Mouse (Mus musculus) heart, embryonic 11.5 days (tissue): ENCODE data around the gene Mfsd14a. TPM values are rescaled to one million over a fixed set of nuclear protein-coding genes. Genes with fewer than 3 reads are reported as not detected.

ENCODE experiments used
- ATAC-seq: fragments of 200-750 bp; cut with Nextera tagmentation; replicated peaks from 2 replicates; pipeline ENCODE4 v1.8.0; 2017; ENCODE audit warnings: moderate library complexity; ENCODE audit not compliant: insufficient number of reproducible peaks, low FRiP score, low TSS enrichment
- H3K27ac ChIP-seq: fragments of 300-500 bp; sonication (generic); 2 replicates; pipeline ENCODE4 v1.5.1; 2014; ENCODE audit warnings: mild to moderate bottlenecking, low read depth, low read length
- H3K27me3 ChIP-seq: fragments of 300-500 bp; sonication (generic); 2 replicates; pipeline ENCODE4 v1.6.1; 2014; ENCODE audit warnings: mild to moderate bottlenecking, low read length, mixed read lengths; ENCODE audit not compliant: control insufficient read depth, insufficient read depth
- H3K36me3 ChIP-seq: fragments of 300-500 bp; sonication (generic); 2 replicates; pipeline ENCODE4 v1.6.1; 2014; ENCODE audit warnings: mild to moderate bottlenecking, low read length, moderate library complexity, mixed read lengths; ENCODE audit not compliant: control insufficient read depth, insufficient read depth
- H3K4me1 ChIP-seq: fragments of 300-500 bp; sonication (generic); 2 replicates; pipeline ENCODE4 v1.6.1; 2014; ENCODE audit warnings: low read length; ENCODE audit not compliant: control insufficient read depth, insufficient read depth
- H3K4me2 ChIP-seq: fragments of 300-500 bp; sonication (generic); 2 replicates; pipeline ENCODE4 v1.6.1; 2014; ENCODE audit warnings: mild to moderate bottlenecking, moderate library complexity
- H3K4me3 ChIP-seq: fragments of 300-500 bp; sonication (generic); 2 replicates; pipeline ENCODE4 v1.5.1; 2014; ENCODE audit warnings: low read depth, low read length
- H3K9ac ChIP-seq: fragments of 300-500 bp; sonication (generic); 2 replicates; pipeline ENCODE4 v1.6.1; 2014; ENCODE audit warnings: mild to moderate bottlenecking, low read depth, low read length, moderate library complexity
- H3K9me3 ChIP-seq: fragments of 300-500 bp; sonication (generic); replicated peaks from 2 replicates; pipeline ENCODE4 v1.6.1; 2016; ENCODE audit warnings: low read length; ENCODE audit not compliant: control insufficient read depth
- WGBS: fragments of 180-500 bp; shearing (Covaris S2); extraction: QIAGEN DNeasy Blood & Tissue Kit; methylation state at CpG from one replicate; pipeline ENCODE4 v1.1.7; 2014; ENCODE audit not compliant: insufficient replicate concordance; 5-methylcytosine and 5-hydroxymethylcytosine counted together
- polyA plus RNA-seq: library from polyadenylated mRNA; unstranded; fragments of >200 nt; fragmentation: Nextera tagmentation; extraction: Ambion mirVana; gene quantifications from 2 replicates; pipeline ENCODE4 v1.2.1, GENCODE M21; 2014

The Mfsd14a gene
- polyA plus RNA-seq, 1 experiment from 2014 or later: 64.2 TPM

GRCm38 (mm10) chr3:116642373-116642772 lies 20.1 kb downstream of the Mfsd14a start:
- H3K4me2 ChIP-seq: no peak overlapping the region
- no peak overlapping the region for H3K27ac ChIP-seq
- WGBS: 85% methylated on average over 2 of the region's 2 CpGs
- H3K4me1 ChIP-seq: no peaks in the 10 kb centered on the region
- H3K27me3 ChIP-seq: no peaks in the 10 kb centered on the region
- no peak for ATAC-seq
- no peaks in the 10 kb centered on the region for H3K9me3 ChIP-seq
- H3K4me3 ChIP-seq: no peak overlapping the region
- peaks cover 38% of the 10 kb centered on the region for H3K36me3 ChIP-seq
- H3K9ac ChIP-seq: no peak overlapping the region

GRCm38 (mm10) chr3:116641811-116642371 lies 20.6 kb downstream of the Mfsd14a start:
- WGBS: 89% methylated on average over 6 of the region's 6 CpGs
- Histone ChIP-seq H3K9ac (no peak overlapping the region), H3K27ac (no peak overlapping the region), H3K4me2 (no peak overlapping the region), H3K4me3 (no peak overlapping the region), H3K4me1 (no peaks in the 10 kb centered on the region), H3K27me3 (no peaks in the 10 kb centered on the region), H3K36me3 (peaks cover 38% of the 10 kb centered on the region), H3K9me3 (no peaks in the 10 kb centered on the region)
- ATAC-seq: no peak

GRCm38 (mm10) chr3:116640024-116640423 lies 22.5 kb downstream of the Mfsd14a start:
- H3K4me3 ChIP-seq: no peak overlapping the region
- H3K27me3 ChIP-seq: no peaks in the 10 kb centered on the region
- H3K9me3 ChIP-seq: no peaks in the 10 kb centered on the region
- H3K36me3 ChIP-seq: peaks cover 41% of the 10 kb centered on the region
- WGBS: 62% methylated on average over 1 of the region's 1 CpGs
- H3K4me1 ChIP-seq: no peaks in the 10 kb centered on the region
- no peak for ATAC-seq
- no peak overlapping the region for H3K9ac ChIP-seq
- H3K27ac ChIP-seq: no peak overlapping the region
- no peak overlapping the region for H3K4me2 ChIP-seq

GRCm38 (mm10) chr3:116638572-116638971 lies 23.9 kb downstream of the Mfsd14a start:
- Histone ChIP-seq H3K27ac (no peak overlapping the region), H3K9me3 (no peaks in the 10 kb centered on the region), H3K36me3 (peaks cover 49% of the 10 kb centered on the region), H3K4me3 (no peak overlapping the region), H3K9ac (no peak overlapping the region), H3K4me1 (no peaks in the 10 kb centered on the region), H3K4me2 (no peak overlapping the region), H3K27me3 (no peaks in the 10 kb centered on the region)
- no peak for ATAC-seq
- 94% methylated on average over 7 of the region's 7 CpGs for WGBS

GRCm38 (mm10) chr3:116637693-116638476 lies 24.6 kb downstream of the Mfsd14a start:
- no peak overlapping the region for H3K4me3 ChIP-seq
- no peaks in the 10 kb centered on the region for H3K4me1 ChIP-seq
- 87% methylated on average over 9 of the region's 9 CpGs for WGBS
- H3K27me3 ChIP-seq: no peaks in the 10 kb centered on the region
- H3K36me3 ChIP-seq: peaks cover 50% of the 10 kb centered on the region
- H3K4me2 ChIP-seq: no peak overlapping the region
- no peaks in the 10 kb centered on the region for H3K9me3 ChIP-seq
- H3K27ac ChIP-seq: no peak overlapping the region
- ATAC-seq: no peak
- no peak overlapping the region for H3K9ac ChIP-seq

GRCm38 (mm10) chr3:116635799-116636198 lies 26.7 kb downstream of the Mfsd14a start:
- 69% methylated on average over 5 of the region's 5 CpGs for WGBS
- Histone ChIP-seq H3K9ac (no peak overlapping the region), H3K4me1 (no peaks in the 10 kb centered on the region), H3K9me3 (no peaks in the 10 kb centered on the region), H3K27ac (no peak overlapping the region), H3K4me3 (no peak overlapping the region), H3K4me2 (no peak overlapping the region), H3K36me3 (peaks cover 42% of the 10 kb centered on the region), H3K27me3 (no peaks in the 10 kb centered on the region)
- no peak for ATAC-seq

- H3K9me3 ChIP-seq: no peaks in the 10 kb centered on the region
- H3K27ac ChIP-seq: no peak overlapping the region
- no peak for ATAC-seq
- no peak overlapping the region for H3K4me3 ChIP-seq
- 91% methylated on average over 8 of the region's 8 CpGs for WGBS
- no peaks in the 10 kb centered on the region for H3K27me3 ChIP-seq
- H3K4me1 ChIP-seq: no peaks in the 10 kb centered on the region
- no peak overlapping the region for H3K9ac ChIP-seq
- H3K36me3 ChIP-seq: peaks cover 37% of the 10 kb centered on the region
- H3K4me2 ChIP-seq: no peak overlapping the region
Measured at GRCm38 (mm10) chr3:116634853-116635252, 27.6 kb downstream of the Mfsd14a start.

GRCm38 (mm10) chr3:116634091-116634490 lies 28.4 kb downstream of the Mfsd14a start:
- 92% methylated on average over 3 of the region's 3 CpGs for WGBS
- H3K4me3 ChIP-seq: no peak overlapping the region
- no peak for ATAC-seq
- no peaks in the 10 kb centered on the region for H3K27me3 ChIP-seq
- H3K9ac ChIP-seq: no peak overlapping the region
- no peaks in the 10 kb centered on the region for H3K9me3 ChIP-seq
- H3K27ac ChIP-seq: no peak overlapping the region
- H3K4me2 ChIP-seq: no peak overlapping the region
- no peaks in the 10 kb centered on the region for H3K4me1 ChIP-seq
- H3K36me3 ChIP-seq: peaks cover 30% of the 10 kb centered on the region

GRCm38 (mm10) chr3:116632971-116633370 lies 29.5 kb downstream of the Mfsd14a start:
- no peaks in the 10 kb centered on the region for H3K27me3 ChIP-seq
- peaks cover 25% of the 10 kb centered on the region for H3K36me3 ChIP-seq
- H3K4me3 ChIP-seq: no peak overlapping the region
- H3K9me3 ChIP-seq: no peaks in the 10 kb centered on the region
- no peak overlapping the region for H3K4me2 ChIP-seq
- WGBS: 91% methylated on average over 3 of the region's 3 CpGs
- no peak for ATAC-seq
- H3K9ac ChIP-seq: no peak overlapping the region
- H3K4me1 ChIP-seq: no peaks in the 10 kb centered on the region
- H3K27ac ChIP-seq: no peak overlapping the region
